Mouse (Mus musculus): ENCODE results near the gene 3110082I17Rik. TPM values are rescaled to one million over a fixed set of nuclear protein-coding genes. Genes with fewer than 3 reads are reported as not detected.
A peak's percentile ranks its signal among the peaks of the same experiment; 100 is the strongest.

The 3110082I17Rik gene
- total RNA-seq (2017), result 15.0 and 16.7 TPM in 2 replicates

- ATAC-seq (ENCODE audit: extremely low read depth, insufficient number of reproducible peaks, low FRiP score, poor library complexity, severe bottlenecking), result peak; percentile 99
Measured at GRCm38 (mm10) chr5:139460384-139461067, at the start of gene 3110082I17Rik. 3110082I17Rik (minus strand) TSS chr5:139460527.

GRCm38 (mm10) chr5:139506207-139506606 is 45.9 kb upstream of the 3110082I17Rik start:
- no peak for ATAC-seq (ENCODE audit: extremely low read depth, insufficient number of reproducible peaks, low FRiP score, poor library complexity, severe bottlenecking)

- peak; percentile 95 for ATAC-seq (ENCODE audit: extremely low read depth, insufficient number of reproducible peaks, low FRiP score, poor library complexity, severe bottlenecking)
Measured at GRCm38 (mm10) chr5:139505073-139505606, 44.8 kb upstream of the 3110082I17Rik start.

- ATAC-seq (ENCODE audit: extremely low read depth, insufficient number of reproducible peaks, low FRiP score, poor library complexity, severe bottlenecking), result no peak
Measured at GRCm38 (mm10) chr5:139502281-139502680, 42.0 kb upstream of the 3110082I17Rik start.

- no peak for ATAC-seq (ENCODE audit: extremely low read depth, insufficient number of reproducible peaks, low FRiP score, poor library complexity, severe bottlenecking)
Measured at GRCm38 (mm10) chr5:139498791-139499190, 38.5 kb upstream of the 3110082I17Rik start.

- no peak for ATAC-seq (ENCODE audit: extremely low read depth, insufficient number of reproducible peaks, low FRiP score, poor library complexity, severe bottlenecking)
Measured at GRCm38 (mm10) chr5:139496939-139497338, 36.6 kb upstream of the 3110082I17Rik start.

- ATAC-seq (ENCODE audit: extremely low read depth, insufficient number of reproducible peaks, low FRiP score, poor library complexity, severe bottlenecking), result no peak
Measured at GRCm38 (mm10) chr5:139495019-139495669, 34.8 kb upstream of the 3110082I17Rik start.

- no peak for ATAC-seq (ENCODE audit: extremely low read depth, insufficient number of reproducible peaks, low FRiP score, poor library complexity, severe bottlenecking)
Measured at GRCm38 (mm10) chr5:139493690-139494089, 33.4 kb upstream of the 3110082I17Rik start.

- no peak for ATAC-seq (ENCODE audit: extremely low read depth, insufficient number of reproducible peaks, low FRiP score, poor library complexity, severe bottlenecking)
Measured at GRCm38 (mm10) chr5:139491348-139491747, 31.0 kb upstream of the 3110082I17Rik start.

- no peak for ATAC-seq (ENCODE audit: extremely low read depth, insufficient number of reproducible peaks, low FRiP score, poor library complexity, severe bottlenecking)
Measured at GRCm38 (mm10) chr5:139490131-139490530, 29.8 kb upstream of the 3110082I17Rik start.

- ATAC-seq (ENCODE audit: extremely low read depth, insufficient number of reproducible peaks, low FRiP score, poor library complexity, severe bottlenecking), result peak; percentile 95
Measured at GRCm38 (mm10) chr5:139484185-139484814, 24.0 kb upstream of the 3110082I17Rik start, which contains the start of gene Zfand2a. Zfand2a (minus strand) TSS chr5:139484549.

GRCm38 (mm10) chr5:139483171-139483848 is 23.0 kb upstream of the 3110082I17Rik start:
- ATAC-seq (ENCODE audit: extremely low read depth, insufficient number of reproducible peaks, low FRiP score, poor library complexity, severe bottlenecking), result peak; percentile 28; the same call in 1 of the 2 replicates

- no peak for ATAC-seq (ENCODE audit: extremely low read depth, insufficient number of reproducible peaks, low FRiP score, poor library complexity, severe bottlenecking)
Measured at GRCm38 (mm10) chr5:139480406-139480805, 20.1 kb upstream of the 3110082I17Rik start.

GRCm38 (mm10) chr5:139479088-139479487 is 18.8 kb upstream of the 3110082I17Rik start:
- peak; percentile 44; the same call in 1 of the 2 replicates for ATAC-seq (ENCODE audit: extremely low read depth, insufficient number of reproducible peaks, low FRiP score, poor library complexity, severe bottlenecking)

GRCm38 (mm10) chr5:139474741-139475140 is 14.4 kb upstream of the 3110082I17Rik start:
- ATAC-seq (ENCODE audit: extremely low read depth, insufficient number of reproducible peaks, low FRiP score, poor library complexity, severe bottlenecking), result no peak

- no peak for ATAC-seq (ENCODE audit: extremely low read depth, insufficient number of reproducible peaks, low FRiP score, poor library complexity, severe bottlenecking)
Measured at GRCm38 (mm10) chr5:139467998-139468397, 7.7 kb upstream of the 3110082I17Rik start.

GRCm38 (mm10) chr5:139466801-139467200 is 6.5 kb upstream of the 3110082I17Rik start:
- no peak for ATAC-seq (ENCODE audit: extremely low read depth, insufficient number of reproducible peaks, low FRiP score, poor library complexity, severe bottlenecking)

- ATAC-seq (ENCODE audit: extremely low read depth, insufficient number of reproducible peaks, low FRiP score, poor library complexity, severe bottlenecking), result no peak
Measured at GRCm38 (mm10) chr5:139466373-139466772, 6.0 kb upstream of the 3110082I17Rik start.

GRCm38 (mm10) chr5:139464874-139465273 is 4.5 kb upstream of the 3110082I17Rik start:
- ATAC-seq (ENCODE audit: extremely low read depth, insufficient number of reproducible peaks, low FRiP score, poor library complexity, severe bottlenecking), result no peak

Measured in neutrophil, adult 5-6 weeks (primary cell).